Mouse (Mus musculus): ENCODE results near the gene Tefm.
"Not testable (repeated sequence)": the region's sequence is repeated elsewhere in the genome, so short reads cannot be mapped to it uniquely, and the experiment has no call there.

The Tefm gene

DNA sequence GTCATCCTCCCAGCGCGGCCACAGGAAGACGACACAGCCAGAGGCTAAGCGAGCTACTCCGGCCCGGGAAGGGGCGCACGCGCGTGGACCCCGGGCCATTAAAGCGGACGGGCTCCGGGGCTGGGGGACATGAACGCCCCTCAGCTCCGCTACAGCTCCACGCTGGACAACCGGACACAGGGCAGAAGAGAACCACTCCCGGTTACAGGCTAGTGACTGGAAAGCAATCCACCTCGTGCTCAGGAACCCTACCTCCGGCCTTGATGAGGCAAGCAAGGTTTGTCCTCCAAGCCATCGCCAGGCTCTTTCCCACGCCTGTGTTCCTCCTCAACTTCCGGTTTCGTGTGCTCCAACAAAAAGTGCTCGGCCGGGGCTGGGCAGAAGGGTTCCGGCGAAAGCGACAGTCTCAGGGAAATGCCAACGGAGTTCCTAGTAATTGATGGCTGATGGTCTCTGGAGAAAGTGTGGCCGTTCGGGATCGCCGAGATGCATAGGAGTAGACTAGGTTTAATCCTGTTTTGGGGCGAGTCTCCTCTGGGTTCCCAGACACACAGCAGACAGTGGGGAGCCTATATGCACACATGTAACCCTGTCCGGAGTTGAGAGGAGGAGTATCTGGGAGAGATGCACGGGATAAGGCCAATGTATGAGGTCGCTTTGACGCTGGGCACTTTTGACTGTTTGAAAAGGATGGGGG is at the start of gene Tefm:
TSS of gene Tefm (minus strand) at position 351 of the 697 bp plus-strand sequence.
- peak; percentile 87 to 91 for DNase-seq

DNA sequence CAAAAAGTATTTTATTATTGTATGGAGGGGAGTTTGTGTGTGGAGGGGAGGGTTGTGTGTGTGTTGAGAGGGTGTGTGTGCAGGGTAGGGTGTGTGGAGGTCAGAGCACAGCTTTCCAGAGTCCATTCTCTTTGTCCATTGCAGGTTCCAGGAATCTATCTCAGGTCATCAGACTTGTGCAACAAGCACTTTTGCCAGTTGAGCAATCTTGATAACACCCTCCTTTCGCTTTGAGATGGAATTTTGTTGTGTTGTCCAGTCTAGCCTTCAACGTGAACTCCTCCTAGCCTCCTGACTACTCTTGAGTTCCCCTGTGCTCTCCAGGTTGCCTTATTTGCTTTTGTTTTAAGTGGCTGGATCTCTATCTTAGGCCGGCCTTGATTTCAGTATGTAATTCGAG is 48.3 kb upstream of the Tefm start:
- no peak for DNase-seq

DNA sequence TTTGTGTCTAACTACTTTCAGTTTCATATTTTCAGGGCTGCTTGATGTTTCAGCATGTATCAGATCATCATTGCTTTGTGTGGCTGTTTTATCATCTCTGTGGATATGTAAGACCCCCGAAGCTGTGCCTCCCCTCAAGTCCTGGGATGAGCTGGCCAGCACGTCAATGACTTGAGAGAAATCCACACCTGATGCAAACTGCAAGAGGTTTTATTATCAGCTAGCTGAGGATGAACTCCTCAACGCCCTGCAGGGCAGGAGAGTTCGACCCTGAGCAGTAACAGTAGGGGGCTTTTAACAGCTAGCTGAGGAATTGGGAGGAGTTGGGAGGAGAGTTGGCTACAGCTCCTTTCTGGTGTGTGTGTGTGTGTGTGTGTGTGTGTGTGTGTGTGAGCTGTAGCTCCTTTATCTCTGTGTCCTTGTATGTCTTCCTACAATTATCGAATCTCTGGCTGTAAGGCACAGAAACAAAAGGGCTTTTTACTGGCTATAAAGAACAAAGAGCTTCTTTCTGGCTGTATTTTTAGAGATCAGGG is 43.5 kb upstream of the Tefm start:
- not testable (repeated sequence) for DNase-seq

DNA sequence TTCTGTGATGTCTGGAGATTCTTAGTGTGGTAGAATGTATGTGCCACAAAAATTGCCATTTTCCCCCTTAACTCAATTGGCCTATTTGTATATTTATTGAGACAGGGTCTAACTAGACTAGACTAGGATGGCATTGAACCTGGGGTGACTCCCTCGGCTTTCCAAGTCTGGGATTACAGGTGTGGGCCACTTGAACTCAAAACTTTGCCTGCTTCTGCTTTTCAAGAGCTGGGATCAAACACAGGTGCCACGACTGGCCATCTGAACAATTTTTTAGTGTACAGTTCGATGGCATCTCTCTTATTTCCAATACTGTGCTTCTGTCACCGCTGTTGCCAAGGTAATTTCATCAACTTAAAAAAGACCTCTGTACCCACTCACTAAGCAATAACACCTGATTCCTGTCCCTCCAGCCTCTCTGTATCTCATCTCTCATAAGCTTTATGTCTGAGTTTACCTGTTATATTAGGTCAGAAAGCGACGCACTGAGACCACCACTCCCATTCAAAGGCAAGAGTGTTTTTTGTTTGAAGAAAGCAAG is 42.6 kb upstream of the Tefm start:
- DNase-seq: no peak

DNA sequence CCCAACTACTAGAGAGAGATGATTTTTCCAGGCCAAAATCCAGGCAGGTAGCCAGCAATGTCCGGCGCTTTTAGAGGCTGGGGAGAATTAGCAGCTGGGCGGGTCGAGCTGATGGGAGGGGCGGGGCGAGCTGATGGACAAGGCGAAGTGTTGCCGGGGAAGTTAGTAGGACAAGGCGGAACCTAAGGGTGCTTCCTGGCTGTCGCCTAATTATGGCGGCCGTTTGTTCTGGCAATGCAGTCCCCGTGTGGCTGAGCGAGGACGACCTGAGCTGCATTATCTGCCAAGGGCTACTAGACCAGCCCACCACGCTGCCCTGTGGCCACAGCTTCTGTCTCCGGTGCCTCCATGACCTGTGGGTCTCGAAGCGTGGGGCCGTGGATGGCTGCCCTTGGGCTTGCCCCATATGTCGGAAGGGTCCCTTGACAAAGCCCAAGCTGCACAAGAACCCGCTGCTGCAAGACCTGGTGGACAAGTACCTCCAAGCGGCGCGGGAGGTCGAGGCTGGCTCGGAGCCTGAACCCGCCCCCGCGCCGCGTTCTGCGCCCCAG is 41.8 kb upstream of the Tefm start, which contains the start of gene Rnf135:
TSS of gene Rnf135 (plus strand) at position 147 of the 551 bp plus-strand sequence.
- peak; percentile 97 to 98 for DNase-seq

DNA sequence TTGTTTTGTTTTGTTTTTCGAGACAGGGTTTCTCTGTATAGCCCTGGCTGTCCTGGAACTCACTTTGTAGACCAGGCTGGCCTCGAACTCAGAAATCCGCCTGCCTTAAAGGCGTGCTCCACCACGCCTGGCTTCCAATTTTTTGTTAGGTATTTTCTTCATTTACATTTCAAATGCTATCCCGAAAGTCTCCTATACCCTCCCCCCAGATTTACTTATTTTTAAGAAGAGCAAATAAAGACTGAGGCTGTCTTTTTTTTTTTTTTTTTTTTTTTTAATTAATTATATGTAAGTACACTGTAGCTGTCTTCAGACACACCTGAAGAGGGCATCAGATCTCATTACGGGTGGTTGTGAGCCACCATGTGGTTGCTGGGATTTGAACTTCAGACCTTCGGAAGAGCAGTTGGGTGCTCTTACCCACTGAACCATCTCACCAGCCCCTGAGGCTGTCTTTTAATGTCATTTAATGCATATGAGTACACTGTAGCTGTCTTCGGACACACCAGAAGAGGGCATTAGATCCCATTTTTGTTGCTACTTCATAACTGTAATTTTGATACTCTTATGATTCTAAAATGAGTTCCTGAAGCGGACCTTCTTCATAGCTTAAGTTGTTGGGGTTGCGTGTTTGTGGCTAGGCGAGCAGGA is 41.2 kb upstream of the Tefm start:
- not testable (repeated sequence) for DNase-seq

DNA sequence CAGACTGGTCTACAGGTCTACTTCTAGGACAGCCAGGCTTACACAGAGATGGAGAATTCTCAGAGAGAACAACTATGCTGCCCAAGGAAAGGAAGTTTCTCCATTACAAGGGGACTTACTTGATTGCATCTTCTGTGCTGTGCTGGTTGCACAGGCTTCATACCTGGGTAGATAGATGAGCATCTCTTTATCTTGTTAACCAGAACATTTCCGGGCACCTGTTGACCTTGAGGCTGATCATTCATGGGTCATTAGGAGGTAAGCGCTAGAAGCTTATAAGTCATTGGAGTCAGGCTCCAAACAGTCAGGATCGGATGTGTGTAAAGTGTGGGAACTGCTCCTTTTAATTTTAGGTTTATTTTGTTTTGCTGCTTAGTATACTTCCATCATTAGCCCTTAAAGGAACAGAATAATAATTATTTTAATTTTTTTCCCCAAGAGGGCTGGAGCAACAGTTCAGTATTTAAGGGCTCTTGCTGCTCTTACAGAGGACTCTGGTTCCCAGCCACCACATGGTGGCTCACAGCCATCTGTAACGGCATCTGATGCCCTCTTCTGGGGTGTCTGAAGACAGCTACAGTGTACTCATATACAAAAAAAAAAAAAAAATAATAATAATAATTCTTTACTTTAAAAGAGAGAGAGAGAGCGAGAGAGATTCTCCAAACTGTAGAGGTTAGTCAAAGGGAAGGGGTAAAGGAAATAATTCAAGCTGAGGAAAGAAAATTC is 39.2 kb upstream of the Tefm start:
- DNase-seq: no peak

DNA sequence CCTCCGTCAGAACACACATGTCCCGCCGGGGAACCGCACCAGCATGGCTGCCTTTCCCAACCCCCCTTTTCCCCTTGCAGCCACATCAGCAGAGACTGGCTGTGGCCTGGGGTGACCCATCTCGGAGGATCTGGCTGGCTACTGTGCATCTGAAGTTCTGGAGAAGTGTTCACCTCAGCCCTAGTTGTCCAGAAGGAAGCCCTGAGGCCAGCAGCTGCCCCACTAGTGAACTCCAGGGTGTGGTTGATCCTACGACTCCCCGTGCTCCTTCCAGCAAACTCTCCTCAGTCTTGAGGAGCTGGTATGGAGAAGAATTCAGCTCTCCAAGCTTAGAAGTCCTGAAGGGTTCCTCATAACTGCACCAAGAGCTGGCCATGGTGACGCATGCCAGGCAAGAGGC is 36.3 kb upstream of the Tefm start:
- no peak for DNase-seq

DNA sequence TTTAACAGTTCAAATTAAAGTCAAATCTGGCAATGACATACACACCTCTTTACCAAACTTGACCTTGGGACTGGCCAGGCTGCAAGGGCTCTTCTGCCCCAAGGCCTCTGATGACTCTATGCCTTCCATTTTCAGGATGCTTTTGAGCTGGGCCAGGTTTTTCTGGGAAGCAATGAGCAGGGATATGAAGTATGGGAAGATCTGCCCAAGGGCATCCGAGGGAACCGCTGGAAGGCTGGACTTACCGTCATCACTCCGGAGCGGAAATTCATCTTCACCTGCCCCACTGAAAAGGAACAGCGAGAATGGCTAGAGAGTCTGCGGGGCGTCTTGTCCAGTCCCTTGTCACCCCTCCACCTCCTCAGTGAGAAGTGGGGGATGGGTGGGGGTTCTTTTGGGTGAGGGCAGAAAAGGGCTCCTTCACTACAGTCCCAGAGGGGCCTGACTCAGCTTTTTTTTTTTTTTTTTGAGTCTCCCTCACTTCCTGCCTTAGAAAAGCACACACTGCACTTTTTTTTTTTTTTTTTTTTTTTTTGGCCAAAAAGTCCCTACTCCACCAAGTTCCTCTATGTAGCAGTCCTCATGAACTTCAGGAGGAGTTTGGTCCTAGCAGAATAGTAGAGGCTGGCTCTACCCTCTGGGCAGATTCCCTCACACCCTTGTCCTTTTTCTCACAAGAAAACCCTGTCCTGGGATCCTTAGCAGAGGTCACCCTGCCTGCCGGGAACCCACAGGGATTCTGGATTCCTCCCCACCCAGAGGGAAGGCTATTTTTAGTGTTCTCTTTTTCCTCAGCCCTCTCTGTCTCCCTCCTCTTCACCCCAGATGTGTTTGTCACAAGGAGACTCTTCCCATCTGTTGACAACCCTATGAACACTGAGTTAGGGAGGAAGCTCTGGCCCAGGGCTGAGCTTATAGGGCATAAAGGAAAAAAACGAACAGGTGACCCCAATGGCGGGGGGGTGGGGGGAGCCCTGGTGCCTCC is 35.2 kb upstream of the Tefm start:
- peak in 1 of 2 experiments; percentile 30 for DNase-seq

DNA sequence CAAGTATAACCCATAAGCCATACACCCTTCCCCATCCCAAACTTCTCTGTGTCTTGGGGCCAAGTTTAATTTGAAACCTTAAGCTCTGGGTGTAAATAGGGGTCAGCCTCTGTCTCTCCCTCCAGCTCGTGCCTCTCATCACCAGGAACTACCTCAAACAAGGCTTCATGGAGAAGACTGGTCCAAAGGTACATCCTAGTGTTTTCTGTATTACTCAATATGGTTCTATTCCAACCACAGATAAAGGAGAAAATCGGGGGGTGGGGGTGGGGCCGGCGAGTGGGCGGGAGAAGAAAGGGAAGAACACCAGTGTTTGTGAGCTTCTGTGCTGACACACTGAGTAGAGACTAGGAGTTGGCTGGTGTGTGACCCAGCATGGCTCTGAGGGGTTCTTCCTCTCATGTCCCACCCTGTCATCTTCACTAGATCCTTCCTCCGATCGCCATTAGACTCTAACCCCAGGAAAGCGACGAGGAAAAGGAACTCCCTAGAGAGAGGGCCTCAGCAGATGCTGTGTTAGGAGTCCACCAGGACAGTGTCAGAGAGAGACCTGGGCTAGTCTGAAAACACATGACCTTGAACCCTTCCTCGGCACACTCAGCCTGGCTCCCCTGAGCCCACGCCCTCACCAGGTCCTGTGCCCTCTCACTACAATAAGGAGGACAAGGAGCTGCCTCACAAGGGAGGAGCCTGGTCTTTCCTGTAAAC is 32.1 kb upstream of the Tefm start:
- no peak for DNase-seq

DNA sequence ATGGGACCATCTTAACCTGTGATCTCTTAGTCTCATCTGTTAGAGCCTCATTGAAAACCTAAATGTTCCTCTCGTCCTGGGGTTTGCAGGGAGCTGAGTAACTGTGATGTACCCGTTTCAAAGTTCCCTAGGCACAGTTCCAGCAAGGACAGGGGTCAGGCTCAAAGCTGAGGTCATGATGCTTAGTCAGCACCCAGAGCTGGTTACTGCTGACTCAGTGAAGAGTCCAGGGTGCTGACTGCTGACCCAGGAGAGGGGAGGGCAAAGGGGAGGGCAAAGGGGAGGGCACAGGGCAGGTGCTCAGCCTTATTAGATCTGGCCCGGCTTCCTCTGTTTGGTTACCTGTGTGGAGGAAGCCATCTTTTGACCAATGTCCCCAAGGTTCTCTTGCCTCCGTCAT is 29.9 kb upstream of the Tefm start:
- DNase-seq: peak in 1 of 2 experiments; percentile 44

DNA sequence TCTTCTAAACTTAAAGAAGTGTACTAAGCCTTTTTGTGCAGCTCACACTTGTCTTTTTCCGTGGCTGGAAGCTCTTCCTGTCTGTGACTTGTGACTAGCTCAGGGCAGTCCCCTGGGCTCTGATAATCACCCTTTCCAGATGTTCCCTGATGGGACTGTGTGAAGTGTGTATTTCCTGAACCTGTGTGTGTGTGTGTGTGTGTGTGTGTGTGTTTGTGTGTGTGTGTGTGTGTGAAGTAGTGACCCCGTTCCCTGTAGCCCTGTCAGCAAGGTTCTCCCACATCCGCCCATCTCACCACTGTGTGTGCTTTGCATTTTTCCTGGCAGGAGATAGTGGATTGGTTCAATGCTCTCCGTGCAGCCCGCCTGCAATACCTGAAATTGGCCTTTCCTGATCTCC is 28.4 kb upstream of the Tefm start:
- no peak for DNase-seq

DNA sequence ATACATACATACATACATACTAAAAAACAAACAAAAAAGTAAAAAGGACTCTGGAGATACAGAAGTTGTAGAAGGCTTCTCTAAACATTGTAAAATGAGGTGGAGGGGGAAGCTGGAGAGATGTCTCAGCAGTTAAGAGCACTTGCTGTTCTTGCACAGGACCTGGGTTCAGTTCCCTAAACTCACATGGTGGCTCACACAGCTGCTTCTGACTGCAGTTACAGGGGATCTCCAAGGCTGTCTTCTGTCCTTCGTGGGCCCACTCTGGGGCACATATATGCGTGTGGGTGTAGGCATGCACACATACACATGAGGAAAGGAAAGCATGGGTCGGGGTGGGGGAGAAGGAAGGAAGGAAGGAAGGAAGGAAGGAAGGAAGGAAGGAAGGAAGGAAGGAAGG is 27.7 kb upstream of the Tefm start:
- no peak for DNase-seq

DNA sequence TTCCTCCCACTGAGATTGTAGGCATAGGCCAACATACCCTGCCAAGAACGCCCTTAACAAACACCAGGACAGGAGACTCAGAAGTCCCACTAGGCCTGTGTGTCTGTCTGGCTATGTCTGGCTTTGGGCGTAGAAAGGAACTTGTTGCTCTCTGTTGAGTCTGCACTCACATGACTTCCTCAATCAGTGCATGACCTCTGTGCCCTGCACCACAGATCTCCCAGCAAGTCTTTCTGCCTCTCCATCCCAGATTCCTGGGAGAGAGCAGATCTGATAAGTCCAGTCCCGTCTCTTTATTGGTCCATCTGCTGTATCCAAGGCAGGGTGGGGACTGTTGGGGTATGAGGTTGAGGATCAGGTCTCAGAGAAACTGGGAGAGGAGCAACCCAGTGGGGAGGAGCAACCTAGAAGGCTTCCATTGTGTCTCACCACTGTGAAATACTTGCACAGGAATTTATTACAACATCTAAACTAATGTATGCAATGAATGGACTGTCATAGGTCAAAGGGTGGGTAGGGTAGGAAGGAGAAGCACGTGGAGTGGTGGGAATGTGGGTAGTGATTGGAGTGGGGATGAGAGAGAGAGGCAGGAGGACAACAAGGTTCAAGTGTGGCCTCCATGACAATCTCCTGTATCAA is 26.8 kb upstream of the Tefm start:
- DNase-seq: no peak

DNA sequence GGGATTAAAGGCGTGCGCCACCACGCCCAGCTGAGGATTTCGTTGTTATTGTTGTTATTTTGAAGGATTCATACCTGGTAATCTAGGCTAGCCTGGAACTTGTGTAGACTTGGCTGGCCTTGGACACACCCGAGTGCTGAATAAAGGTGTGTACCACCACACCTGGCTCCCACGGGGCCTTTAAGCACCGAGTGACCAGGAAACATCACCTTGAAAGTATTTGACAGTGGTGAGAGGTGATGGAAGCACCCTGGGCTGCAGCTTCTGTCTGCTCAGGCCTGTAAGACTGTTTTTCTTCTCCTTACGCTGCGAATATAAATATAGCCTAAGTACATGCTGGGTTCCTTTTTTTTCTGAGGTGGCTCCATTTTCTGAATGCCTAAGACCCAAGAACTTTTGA is 26.1 kb upstream of the Tefm start:
- DNase-seq: no peak

DNA sequence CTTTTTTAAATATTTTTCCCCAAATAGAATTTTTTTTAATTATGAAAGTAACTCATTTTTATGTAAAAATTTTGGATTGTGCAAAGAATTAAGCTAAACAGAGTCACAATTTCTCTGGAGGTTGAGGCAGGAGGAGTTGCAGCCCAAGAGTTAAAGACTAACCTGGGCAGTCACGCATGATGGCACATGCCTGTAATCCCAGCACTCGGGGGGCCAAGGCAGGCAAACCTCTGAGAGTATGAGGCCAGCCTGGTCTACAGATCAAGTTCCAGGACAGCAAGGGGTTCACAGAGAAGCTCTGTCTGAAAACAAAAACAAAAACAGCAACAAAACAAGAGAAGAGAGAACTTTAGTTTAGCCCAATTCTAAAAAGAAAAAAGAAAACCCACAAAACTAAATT is 22.2 kb upstream of the Tefm start:
- DNase-seq: peak in 1 of 2 experiments; percentile 40

DNA sequence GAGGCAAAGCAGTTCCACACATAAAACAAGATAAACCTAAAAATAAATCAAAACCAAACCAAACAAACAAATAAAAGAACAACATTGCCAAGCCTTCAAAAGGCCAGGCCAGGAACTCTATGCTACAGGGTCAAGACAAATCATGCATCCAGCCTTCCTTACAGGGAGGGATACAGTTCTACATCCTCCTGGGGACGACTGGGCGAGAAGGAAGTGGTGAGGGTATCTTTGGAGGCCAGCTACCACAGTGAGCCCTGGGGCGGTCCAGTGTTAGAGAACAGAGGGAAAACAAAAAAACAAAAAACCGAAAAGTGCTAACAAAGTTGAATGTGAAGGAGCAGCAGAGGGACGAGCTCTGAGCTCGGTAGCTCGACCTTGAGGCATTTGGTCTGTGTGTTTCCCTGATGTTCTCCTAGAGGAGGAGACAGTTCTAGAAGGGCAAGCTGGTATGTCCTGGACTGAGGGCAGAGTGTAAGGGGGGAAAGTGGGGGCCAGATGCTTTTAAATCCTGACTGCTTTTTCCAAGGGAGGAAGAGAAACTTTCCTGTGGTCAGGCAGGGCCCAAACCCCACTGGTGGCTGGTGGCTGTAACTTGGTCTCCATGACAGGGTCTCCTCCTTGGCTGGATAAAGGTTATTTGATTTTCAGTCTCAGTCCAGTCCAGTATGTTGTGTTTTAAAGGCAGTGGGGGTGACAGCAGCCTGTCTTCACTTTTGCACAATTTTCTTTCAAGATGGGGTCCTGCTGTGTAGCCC is 21.6 kb upstream of the Tefm start:
- DNase-seq: no peak

DNA sequence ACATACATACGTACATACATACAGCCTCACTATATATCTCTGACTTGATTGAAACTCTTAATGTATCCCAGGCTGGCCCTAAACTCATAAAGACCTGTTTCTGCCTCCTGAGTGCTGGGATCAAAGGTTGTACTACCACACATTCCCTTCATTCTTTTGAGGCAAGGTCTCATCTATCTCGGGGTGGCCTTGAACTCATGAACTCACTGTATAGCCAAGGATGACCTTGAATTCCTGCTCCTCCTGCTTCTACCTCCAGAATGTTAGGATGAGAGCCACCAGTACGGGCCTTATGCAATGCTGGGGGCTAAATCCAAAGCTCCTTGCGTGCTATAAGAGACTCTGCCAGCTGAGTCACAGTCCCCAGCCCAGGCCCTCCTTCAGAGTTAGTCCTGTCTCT is 19.1 kb upstream of the Tefm start:
- no peak for DNase-seq

DNA sequence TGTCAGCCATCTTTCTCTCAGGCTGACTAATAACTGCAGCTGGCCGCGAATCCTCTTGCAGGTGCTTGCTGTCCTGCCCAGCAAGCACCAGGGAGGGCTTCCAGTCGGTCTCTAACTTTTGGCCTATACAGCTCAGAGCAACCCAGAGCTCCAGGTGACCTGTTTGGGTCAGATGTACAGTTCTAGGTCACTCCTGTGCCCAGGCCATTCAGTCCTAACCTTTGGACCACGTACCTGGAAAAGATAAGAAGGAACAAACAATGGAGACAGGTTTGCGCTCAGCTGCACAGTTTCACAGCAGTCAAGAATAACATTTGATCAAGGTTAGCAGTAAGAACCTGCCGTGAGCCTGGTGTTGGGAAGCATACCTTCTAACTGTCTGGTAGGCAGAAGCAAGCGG is 17.0 kb upstream of the Tefm start:
- no peak for DNase-seq

DNA sequence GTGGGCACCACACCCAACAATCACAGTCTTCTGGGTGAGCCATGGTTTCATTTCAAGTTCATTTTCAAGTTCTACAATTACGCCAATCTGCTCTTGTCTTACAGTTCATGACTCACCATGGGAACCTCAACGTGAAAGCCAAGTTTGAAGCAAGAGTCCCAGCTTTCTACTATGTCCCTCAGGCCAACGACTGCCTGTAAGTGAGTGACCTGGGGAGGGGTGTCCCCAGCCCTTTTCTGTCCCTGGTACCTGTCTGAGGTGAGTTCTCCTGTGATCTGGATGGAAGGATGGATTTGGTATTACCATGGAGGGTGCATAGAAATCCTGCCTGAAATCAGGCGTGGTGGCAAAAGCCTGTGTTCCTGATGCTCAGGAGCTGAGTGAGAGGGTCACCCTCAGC is 14.9 kb upstream of the Tefm start:
- no peak for DNase-seq

Data from kidney, postnatal 4 days (tissue).